Mouse (Mus musculus) ovary, postnatal 10 days (tissue): ENCODE data around the gene Hpd.
"Not testable (repeated sequence)": the region's sequence is repeated elsewhere in the genome, so short reads cannot be mapped to it uniquely, and the experiment has no call there.

Source experiments
- DNase-seq: peaks from one replicate; pipeline ENCODE4 v3.0.0; 2022; ENCODE audit warnings: low spot score

The Hpd gene

GRCm38 (mm10) chr5:123182651-123183050 is at the start of gene Hpd:
Gene Hpd (minus strand): TSS chr5:123182727.
- no peak for DNase-seq

GRCm38 (mm10) chr5:123232180-123232579 is 49.7 kb upstream of the Hpd start:
- no peak for DNase-seq

- DNase-seq = no peak
These were observed 46.8 kb upstream of the Hpd start for GRCm38 (mm10) chr5:123229296-123229695.

DNA sequence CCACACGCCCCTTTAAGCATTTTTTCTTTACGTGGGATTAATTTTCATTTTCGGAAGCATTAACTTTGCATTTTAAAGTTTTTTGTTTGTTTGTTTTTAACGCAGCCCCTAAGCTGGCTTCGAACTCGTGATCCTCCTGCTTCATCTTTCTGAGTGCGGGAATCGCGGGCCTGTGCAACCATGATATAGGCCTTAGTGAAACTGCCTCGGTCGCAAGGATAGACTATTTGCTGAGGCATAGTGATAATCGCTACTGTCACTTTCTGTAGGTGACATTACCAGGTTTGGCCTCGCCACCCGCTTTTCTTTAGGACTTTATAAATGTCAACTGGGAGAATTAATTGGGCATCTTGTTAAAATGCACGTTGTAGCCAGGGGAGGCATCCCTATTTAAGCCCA is 46.0 kb upstream of the Hpd start:
- DNase-seq = no peak

DNA sequence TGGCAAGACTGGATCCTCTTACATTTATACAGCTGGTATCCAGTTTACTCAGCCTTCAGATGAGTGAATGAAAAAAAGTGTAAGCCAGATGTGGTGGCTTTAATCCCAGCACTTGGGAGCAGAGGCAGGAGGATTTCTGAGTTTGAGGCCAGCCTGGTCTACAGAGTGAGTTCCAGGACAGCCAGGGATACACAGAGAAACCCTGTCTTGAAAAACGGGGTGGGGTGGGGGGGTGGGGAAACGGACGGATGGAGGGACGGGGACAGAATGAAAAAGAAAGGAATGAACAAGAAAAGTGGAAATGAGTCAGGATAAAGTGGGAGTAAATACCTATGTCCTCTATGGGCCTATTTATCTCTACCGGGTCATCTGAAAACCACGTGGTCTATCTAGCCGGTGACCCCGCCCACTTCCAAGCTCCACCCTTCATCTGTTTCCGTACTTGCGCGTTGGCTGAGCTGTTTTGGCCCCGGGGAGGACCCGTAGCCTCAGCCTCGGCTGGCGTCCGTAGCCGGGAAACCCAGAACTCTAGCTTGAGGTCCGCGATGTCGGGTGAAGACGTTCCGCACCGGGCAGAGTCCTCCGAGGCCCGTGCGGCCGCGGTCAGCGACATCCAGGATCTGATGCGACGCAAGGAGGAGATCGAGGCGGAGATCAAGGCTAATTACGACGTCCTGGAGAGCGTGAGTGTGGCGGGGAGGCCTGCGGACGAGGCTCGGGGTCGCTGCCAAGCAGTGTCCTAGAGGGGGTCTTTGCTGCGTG is 45.4 kb upstream of the Hpd start:
- DNase-seq = peak; percentile 89

DNA sequence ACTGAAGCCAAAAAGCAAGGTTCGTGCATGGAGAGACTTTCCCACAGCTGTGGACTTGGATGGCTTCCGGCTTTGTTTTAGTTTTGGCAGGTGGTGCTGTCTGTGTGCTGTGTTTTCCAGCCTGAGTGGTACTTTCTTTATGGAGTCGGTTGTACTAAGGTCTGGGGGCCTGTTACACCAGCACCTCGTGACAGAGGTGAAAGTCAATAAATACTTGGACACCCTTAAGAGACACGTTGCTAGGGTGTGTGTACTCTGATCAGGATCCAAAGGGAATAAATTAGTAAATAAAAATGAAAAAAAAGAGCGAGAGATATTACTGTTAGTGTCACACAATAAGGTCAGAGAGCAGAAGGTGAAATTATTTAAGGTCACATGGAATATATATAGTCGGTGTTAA is 44.3 kb upstream of the Hpd start:
- DNase-seq = no peak

DNA sequence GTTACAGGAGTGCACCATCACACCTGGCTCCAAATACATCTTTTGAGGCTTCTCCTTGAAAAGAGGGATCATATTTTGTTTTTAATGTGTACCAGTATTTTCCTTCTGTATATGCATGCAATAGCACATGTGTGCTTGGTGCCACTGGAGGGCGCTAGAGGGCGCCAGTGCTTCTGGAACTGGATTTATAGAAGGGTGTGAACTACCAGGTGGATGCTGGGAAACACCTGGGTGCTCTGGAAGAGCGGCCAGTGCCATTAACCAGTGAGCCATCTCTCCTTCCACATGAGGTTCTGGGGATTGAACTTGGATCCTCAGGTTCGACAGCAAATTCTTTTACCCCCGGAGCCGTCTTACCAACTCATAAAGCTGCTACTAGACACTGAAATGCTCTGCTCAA is 41.3 kb upstream of the Hpd start:
- not testable (repeated sequence) for DNase-seq

DNA sequence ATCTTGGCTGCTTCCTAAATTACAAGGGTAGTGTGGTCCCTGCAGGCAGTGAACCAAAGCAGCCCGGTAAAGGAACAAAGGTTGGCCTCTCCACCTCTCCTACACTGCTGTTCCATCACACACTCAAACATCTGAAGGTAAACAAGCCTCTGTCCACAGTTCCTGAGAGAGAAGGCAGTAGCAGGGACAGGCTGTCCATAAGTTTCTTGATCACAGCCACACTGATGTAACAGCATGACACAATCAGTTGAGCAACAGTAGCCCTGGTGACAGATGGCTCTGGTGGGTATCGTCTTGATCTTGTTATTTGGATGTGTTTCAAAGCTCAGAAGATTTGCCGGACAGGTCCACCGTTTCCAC is 40.5 kb upstream of the Hpd start:
- DNase-seq = no peak

- not testable (repeated sequence) for DNase-seq
These were observed 40.0 kb upstream of the Hpd start for GRCm38 (mm10) chr5:123222346-123223050.

GRCm38 (mm10) chr5:123203591-123203990 is 21.1 kb upstream of the Hpd start:
- DNase-seq = not testable (repeated sequence)

DNA sequence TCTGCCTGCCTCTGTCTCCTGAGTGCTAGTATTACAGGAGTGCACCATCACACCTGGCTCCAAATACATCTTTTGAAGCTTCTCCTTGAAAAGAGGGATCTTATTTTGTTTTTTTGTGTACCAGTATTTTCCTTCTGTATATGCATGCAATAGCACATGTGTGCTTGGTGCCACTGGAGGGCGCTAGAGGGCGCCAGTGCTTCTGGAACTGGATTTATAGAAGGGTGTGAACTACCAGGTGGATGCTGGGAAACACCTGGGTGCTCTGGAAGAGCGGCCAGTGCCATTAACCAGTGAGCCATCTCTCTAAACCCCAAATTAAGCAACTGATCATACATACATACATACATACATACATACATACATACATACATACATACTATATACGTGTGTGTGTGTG is 20.2 kb upstream of the Hpd start:
- not testable (repeated sequence) for DNase-seq

DNA sequence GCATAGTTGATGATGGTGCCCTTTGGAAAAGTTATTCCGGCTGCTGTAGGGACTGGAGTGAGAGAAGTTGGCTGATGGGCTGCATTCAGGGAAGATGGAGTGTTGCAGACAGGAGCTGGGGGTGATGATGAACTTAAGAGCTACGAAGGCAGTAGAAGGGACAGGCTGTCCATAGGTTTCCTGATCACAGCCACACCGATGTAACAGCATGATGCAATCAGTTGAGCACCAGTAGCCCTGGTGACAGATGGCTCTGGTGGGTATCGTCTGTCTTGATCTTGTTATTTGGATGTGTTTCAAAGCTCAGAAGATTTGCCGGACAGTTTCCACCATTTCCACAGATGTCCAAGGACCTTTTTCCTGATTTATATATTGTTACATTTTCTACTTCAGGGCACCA is 19.5 kb upstream of the Hpd start:
- DNase-seq = no peak

- DNase-seq = no peak
These were observed 19.0 kb upstream of the Hpd start for GRCm38 (mm10) chr5:123201523-123201892.

DNA sequence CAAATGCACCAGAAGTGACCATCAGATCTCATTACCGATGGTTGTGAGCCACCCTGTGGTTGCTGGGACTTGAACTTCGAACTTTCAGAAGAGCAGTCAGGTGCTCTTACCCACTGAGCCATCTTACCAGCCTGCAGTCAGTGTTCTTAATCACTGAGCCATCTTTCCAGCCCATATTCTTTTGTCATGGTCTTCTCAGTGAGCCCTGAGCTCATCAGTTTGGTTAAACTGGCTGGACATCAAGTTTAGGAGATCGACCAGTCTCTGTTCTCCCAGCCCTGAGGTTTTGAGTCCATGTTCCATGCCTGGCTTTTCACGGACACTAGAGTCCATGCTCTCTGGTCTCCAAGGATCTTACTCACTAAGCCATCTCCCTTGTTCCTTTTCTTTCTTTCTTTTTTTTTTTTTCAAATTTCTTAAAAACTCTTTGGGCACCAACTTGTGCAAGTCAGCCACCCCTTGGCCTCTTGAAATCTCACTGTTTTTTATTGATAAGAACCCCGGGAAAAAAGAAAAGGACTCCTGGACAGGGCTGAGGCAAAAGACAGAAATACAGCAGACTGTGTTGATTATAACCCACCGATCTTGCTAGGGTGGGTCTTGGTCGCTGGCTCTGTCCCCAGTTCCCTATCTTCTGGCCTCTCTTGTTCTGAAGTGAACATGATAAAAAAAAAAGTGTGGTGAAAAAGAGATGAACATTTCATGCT is 18.4 kb upstream of the Hpd start:
- not testable (repeated sequence) for DNase-seq

DNA sequence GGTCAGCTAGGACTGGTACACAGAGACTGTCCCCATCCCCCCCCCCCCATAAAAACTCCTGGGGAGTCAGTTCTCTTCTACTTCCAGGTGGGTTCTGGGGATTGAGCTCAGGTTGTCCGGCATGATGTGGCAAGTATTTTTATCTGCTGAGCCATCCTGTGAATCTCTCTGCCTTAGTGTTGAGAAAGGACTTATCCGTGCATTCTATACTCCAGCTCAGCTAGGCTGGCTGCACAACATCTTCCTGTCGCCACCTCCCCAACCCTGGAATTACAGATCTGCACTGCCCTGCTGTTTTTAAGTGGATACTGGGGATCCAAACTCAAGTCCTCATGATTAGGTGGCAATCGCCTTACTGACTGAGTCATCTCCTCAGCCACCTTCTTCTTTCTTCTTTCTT is 16.0 kb upstream of the Hpd start:
- DNase-seq = no peak

GRCm38 (mm10) chr5:123196746-123197145 is 14.2 kb upstream of the Hpd start:
- no peak for DNase-seq

- no peak for DNase-seq
These were observed 13.0 kb upstream of the Hpd start for GRCm38 (mm10) chr5:123195500-123196000.

GRCm38 (mm10) chr5:123194856-123195255 is 12.3 kb upstream of the Hpd start:
- no peak for DNase-seq

GRCm38 (mm10) chr5:123193436-123193835 is 10.9 kb upstream of the Hpd start:
- no peak for DNase-seq

DNA sequence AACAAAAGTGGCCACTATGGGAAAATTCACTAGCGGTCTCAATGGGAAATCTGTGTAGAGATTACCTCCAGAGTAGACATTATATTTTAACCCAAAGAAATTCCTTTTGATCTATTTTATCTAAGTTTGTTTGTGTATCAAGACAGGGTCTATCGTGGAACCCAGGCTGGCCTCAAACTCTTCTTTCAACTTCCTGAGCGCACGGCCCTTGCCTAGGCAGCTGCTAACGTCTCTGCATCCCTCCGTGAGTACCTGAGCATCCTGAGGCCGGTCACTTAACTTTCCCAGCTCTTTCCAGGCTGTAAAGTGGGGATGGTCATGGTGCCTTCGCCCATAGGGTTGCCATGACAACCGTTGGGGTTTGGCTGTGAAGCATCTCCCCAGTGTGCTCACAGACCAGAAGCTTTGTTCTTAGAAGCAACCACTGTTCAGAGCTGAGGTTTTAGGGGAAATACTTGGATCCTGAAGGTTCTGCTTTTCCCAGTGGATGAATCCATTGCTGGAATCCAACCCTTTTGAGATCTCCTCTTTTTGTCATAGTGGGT is 10.2 kb upstream of the Hpd start:
- no peak for DNase-seq

DNA sequence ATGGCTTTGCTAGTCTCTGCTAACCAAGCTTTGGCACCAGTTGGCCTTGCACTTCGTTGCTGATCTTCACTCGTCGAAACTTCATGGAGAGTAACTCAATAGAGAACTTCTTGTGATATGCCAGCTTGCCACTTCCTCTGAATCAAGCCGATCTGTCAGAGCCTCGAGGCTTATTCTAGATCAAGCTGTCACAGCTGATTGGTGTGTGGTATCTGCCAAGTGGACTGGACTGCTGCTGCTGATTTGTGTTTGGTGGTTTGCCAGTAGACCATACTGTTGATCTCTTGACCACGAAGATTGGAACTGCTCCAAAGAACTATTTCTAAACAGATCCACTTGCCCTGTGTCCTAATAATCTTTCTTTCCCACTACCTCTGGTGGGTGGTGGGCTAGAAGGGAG is 8.9 kb upstream of the Hpd start:
- no peak for DNase-seq

GRCm38 (mm10) chr5:123190912-123191311 is 8.4 kb upstream of the Hpd start:
- DNase-seq = no peak

DNA sequence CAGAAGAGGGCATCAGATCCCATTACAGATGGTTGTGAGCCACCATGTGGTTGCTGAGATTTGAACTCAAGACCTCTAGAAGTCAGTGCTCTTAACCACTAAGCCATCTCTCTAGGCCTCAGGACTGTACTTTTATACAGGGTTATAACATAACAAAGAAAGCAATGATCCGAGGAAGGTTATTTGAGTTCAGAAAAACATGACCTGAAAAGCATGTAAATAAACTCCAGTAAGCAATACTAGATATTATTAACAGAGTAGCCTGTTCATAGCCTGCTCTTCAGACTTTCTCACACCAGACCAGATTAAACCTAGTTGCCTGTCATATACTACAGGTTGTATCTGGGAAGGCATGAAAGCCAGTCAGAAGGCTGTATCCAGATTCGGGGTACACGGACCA is 4.8 kb upstream of the Hpd start:
- DNase-seq = no peak
